Mouse (Mus musculus): Measurements from ENCODE around the gene Pfkfb2.

DNA sequence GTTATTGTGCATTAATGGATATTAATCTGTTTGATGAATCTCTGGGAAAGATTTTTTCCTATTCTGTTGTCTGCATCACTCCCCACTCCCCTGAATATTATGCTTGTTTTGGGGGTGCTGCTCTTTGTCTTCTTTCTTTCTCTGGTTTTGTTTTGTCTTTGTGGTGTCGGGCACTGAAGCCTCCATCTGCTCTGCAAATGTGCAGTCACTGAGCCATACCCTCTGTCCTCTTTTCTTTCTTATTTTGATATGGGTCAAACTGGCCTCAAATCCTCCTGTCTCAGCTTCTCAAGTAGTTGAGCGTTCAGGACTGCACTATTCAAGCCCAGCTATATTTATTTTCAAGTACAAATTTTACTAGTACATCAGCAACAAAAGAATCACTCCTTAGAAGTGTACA is 46.2 kb upstream of the Pfkfb2 start:
- TF ChIP-seq CTCF (IDR thresholded peaks at IDR 0.05; ENCODE audit: low read depth, low read length) (no peak), EP300 (IDR thresholded peaks at IDR 0.05; ENCODE audit: insufficient read depth, low read depth, low read length) (no peak), POLR2A (IDR thresholded peaks at IDR 0.05; ENCODE audit: insufficient read depth, low read length) (no peak)

All from ES-Bruce4 (cell line).